Mouse (Mus musculus): Measurements from ENCODE around the gene Glrb.

The Glrb gene

DNA sequence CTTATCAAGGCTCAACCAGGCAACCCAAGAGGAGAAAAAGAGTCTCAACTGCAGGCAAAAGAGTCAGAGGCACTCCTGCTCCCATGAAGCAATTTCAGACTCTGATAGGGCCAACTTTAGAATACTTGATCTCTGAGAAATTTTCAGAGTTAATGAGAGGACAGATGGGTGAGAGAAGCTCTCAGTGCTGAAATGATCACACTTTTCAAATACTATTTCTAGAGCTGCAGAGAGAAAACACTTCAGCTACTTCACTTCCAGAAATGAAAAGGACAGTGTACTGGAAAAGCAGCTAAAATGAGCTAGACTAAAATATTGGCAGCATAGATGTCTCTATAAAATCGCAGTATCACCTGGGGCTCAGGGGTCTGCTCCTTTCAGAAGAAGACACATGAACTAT is 94.8 kb downstream of the Glrb start:
- DNase-seq, result no peak

DNA sequence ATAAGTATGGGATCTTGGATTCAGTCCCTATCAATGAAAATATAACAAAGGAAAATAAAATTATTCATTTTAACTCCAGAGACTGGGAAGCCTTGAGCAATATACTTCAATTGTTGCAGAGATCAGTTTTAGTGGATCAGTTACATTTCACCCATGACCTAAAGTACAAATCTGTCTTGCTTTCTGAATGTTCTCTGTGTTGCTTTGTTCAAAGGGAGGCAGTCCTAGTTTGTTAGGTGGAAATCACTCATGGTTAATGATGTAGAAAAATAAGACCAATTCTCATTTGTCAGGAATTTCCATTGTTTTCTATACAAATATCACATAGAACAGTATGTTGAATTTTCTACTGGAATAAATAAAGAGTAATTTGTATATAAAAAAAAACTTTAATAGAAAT is 99.7 kb downstream of the Glrb start:
- DNase-seq, result no peak

DNA sequence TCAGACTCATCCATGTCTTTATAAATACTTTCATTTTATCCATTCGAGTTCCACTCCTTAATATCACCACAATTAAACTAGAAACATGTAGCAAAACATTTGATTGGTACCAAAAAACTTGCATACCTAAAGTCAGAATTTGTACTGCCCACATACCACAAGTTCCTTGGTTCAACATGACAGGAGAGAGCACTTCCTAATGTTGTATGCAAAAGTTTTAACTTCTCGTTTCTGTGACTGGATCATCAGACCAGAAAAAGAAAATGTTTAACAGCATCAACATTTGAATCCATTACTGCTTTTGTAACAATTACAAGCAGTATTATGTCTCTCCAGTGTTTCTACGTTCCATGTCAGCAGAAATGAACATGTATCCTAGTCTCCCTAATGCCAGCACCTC is 101.2 kb downstream of the Glrb start:
- DNase-seq, result no peak

DNA sequence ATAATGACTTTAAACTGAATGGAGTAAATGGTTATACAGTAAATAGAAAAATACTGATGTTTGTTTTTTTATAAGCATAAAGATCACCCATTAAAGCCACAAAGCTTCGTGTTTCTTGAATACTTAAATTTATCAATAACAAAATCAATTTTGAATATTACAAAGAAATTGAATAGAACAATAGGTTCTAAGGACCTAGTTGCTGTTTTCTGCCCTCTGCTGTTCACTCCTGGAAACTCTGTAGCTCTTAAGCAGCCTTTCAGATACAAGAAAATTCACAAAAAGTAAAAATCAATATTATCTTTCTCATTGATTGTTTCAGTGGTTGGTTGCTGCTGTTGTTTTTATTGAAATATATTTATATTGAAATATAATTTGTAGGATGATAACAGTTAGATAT is 108.1 kb downstream of the Glrb start:
- DNase-seq, result no peak

DNA sequence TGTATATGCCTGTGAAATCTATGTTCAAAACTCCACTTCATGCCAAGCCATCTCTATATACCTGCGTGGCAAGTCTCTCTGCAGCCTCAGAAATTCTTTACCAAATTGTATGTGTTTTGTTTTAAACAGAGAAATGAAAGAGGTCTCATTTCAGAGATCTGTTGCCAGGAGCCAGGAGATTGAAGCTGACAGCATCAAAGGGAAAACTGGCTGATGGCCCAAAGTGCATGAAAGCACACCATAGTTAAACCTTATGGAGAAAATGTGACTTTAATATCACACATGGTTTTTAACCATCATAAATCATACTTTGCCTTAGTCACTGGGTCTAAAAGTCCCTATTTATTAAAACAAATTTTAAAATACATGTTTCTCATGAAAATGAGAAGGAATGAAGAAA is 109.6 kb downstream of the Glrb start:
- DNase-seq, result peak; percentile 28

DNA sequence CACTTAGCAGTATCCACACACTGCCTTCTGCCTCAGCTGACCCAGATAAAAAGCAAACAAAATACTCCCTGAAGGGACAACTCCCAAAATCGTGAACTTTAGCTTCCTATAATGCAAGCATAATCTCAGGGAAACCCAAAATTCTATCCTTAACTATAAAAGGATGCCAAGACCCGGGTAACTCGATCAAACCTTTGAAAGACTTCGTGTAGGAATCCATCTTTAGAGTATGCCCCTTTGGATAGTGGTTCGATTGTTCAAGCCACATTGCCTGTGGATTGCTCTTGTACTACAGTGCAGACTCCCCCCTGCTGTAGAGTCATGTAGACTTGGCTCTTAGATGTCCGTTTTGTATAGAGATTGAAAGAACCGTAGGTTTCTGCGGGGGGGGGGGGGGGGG is 110.2 kb downstream of the Glrb start:
- DNase-seq, result no peak

DNA sequence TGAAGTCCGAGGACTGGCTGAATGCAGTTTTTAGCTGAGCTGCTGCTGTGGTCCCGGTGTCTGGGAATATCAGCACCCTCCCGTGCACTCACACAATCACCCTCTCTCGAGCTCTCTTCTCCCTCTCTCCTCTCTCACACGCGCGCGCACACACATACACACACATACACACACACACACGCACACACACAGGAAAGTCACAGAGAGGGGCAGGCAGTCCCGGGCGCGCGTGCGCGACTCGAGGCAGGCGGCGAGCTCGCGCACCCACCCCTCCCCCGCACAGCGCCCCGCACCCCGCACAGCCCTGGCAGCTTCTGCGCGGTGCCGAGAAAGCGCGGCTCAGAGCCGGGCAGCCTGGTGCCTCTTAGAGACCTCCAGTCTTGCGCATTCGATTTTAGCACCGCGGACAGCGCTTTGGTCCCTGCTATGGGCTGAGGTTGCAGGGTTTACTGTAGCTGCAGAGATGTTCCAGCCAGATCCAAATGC is 110.8 kb downstream of the Glrb start, which contains the start of gene Gria2:
Gene Gria2 (minus strand): TSS at position 240 of the 486 bp plus-strand sequence.
- DNase-seq, result peak; percentile 44

DNA sequence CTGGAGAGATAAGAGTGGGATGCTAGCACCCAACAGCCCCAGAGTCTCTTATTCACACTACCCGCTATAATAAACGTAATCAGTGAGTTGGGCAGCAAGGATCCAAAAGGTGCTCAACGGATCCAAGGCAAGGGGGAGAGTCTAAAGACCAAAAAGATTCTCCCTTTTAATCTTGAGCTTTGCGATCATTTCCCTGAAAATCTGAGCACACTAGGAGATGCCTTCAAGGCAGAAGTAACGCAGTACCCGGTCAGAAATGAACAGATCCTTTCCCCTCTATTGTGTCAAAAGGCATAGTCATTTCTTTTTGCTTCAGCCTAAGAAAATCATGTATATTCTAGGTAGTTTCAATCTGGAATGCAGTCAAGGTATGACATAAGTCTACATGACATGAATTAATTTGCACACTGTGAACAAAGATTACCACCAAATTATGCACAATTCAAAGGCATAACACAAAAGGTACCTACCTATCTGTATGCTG is 111.6 kb downstream of the Glrb start:
- no peak for DNase-seq

DNA sequence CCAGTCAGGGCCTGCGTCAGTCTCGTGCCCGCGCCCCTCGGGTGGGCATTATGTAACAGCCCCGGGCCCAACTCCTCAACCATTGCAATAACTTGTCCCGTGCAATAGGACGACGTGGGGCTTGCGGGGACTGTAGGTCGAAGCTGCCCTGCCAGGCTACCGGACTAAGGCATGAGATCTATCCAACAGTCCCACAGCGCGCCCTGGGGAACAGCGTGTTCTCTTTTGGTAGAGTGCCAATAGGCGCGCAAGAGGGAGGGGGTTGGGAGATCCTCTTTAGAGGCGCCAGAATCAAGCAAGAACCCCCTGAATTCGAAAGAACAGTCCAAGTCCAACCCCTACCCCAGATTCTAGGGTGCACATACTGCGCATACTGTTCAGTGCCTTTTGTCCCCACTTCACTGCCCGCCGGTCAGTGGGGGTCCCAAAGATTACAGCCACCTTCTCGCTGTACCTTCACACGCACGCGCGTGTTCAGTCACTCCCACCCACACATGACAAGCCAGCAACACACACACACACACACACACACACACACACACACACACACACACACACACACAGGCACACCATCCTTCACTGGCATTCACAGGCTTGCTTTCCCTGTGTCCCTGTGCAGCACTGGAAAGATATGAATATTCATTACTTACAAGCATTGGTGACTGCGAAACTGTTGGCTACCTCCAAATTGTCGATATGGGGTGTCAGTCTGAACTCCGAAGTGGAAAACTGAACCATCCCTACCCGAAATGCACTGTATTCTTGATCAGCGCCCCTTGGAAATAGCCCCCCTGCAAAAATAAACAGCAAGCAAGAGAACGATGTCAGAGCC is 112.2 kb downstream of the Glrb start:
- DNase-seq, result no peak

DNA sequence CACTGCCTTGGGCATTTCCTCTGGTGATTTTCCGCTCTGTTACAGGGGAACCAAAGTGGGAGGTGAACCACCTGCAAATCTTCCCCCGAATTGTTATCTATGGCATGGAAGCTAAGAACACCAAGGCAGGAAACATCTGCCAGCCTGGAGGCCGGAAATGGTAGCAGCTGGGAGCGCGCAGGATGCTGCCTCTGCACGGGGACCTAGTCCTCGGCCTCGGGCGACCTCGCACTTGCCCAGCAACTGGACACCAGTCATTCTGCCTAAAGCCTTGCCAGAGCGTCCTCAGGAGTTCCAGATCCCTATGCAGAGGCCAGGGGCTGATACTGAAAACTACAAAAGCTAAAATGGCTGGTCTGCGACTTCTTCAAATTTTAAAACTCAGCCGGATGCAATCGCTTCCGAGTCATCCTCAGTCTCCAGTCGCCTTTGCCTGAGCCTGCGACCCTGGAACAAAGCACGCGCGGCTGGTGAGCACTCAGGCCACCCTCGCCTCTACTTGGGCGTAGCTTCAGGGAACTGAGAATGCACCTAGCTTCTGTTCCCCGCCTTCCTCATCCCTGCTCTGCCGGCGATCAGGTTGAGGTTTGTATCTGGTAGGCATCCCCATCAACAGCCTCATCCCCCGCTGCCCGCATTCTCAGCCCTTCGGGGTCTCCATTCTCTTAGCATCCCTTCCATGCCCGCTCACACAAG is 113.0 kb downstream of the Glrb start:
- peak; percentile 91 for DNase-seq

DNA sequence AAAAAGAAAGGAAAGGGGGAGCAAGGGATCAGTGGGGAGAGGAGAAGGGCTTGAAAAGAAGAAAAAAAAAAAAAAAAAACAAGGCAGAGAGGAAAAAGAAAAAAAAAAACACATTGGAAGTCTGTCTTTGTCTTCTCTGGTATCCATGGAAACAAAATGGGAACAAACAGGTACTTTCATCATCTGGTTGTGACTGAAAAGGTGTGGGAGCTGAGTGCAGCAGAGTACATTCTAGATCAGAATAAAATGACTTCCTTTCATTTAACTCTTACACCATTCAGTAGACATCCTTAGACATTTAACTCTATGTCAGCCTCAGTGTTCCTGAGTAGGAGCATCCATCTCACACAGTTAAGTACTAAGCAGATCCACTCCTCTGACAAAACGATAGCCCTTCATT is 115.5 kb downstream of the Glrb start:
- no peak for DNase-seq

DNA sequence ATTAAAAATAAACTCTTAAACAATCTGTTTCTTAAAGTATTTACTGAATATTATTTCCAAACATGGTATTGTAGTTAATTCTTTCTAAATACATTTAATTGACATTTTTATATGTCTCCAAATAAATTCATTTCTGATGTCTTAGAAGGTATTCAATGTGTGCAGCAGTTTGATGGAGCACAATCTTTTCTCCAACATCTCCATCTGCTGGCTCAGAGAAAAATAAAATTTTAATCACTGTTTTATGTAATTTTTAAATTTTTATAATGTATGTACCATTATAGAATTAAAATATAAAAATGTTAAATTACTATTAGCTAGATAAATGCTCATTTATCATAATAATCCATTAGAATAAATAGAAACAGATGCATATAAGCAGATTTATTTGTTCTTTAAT is 116.7 kb downstream of the Glrb start:
- no peak for DNase-seq

DNA sequence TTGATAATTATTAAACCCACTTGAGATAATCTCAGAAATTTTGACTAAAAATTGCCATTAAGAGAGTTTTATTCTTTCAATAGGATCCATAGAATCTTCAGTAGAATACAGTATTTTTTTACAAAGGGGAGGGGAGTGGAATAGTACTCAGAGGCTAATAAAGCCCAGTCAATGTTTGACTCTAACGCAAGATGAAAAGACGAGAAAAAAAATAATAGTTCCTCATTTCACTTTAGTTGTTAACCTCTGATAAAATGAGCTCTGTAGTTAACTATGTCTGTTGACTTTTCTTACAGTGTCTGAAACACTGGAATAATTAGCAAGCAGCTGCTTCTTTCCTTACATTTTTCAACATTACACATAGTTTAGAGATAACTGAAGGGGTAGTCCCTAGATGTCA is 118.2 kb downstream of the Glrb start:
- no peak for DNase-seq

Measured in heart, adult 11 months (tissue).